Mouse (Mus musculus) lung, adult 18-20 months (tissue): ENCODE results near the gene Ncstn.

ENCODE experiments used
- DNase-seq, 2 experiments: peaks; one replicate each; pipeline ENCODE4 v3.0.0; 2022; ENCODE audit warnings: mixed read lengths in 2 of 2

The Ncstn gene

DNA sequence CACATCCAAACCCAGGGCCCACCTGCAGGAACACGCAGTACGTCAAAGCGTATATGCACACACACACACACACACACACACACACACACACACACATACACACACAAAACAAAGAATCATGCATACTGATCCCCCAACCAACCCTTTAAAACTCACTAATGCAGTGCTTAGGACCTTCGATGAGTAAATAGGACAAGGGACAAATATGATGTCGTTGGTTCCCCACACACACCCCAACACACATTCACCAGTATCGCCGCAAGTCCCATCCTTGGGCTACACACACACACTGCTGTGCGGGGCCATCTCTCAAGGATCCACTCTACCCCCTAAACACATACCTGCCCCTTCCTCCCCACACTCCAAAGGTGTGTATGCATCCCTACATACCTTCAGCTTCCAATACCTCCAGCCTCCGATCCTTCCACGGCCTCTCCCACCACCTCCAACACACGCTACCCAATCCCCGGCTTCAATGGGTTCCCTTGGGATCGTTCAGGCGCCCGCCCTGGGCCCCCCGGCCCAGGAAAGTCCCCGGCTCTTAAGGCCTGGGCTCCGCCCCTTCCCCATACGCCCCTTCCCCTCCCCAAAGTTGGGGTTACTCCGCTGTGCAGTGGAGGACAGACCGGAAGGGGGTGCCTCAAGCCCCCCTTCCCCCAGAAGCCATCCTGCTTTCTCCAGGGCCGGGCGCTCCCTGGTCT, 56.2 kb downstream of the Ncstn start:
- no peak for DNase-seq

DNA sequence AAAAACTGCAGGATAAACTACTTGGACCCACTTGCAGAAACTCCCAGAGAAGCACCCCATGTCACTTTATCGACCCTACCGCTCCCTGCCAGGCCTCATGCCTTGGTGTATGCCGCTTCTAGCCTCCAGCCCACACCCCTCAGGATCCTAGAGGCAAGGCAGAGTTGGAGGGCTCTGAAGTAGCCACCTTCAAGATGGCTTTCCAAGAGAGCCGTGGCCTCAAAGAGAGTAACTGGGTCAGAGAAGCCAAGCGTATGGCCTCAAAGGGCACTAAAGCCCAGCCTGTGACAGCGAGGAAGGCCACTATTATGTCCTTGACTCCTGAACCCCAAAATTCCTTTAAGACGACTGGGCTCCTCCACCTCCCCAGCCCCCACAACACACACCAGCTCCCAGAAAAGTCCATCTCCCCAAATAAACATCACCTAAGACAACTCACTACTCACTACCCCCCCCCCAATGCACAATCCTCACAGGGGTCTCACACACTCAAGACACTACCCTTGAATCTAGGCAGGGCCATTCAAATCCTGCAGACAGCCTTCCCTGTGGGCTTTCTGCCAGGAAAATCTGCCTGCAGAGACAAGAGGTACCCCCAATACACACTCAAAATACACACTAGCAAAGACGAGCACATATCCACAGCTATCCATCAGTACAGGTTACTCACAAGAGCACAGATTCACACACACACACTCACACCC, 57.2 kb downstream of the Ncstn start:
- DNase-seq = no peak

- no peak for DNase-seq
Observed at GRCm38 (mm10) chr1:172024140-172024895, 58.3 kb downstream of the Ncstn start.

DNA sequence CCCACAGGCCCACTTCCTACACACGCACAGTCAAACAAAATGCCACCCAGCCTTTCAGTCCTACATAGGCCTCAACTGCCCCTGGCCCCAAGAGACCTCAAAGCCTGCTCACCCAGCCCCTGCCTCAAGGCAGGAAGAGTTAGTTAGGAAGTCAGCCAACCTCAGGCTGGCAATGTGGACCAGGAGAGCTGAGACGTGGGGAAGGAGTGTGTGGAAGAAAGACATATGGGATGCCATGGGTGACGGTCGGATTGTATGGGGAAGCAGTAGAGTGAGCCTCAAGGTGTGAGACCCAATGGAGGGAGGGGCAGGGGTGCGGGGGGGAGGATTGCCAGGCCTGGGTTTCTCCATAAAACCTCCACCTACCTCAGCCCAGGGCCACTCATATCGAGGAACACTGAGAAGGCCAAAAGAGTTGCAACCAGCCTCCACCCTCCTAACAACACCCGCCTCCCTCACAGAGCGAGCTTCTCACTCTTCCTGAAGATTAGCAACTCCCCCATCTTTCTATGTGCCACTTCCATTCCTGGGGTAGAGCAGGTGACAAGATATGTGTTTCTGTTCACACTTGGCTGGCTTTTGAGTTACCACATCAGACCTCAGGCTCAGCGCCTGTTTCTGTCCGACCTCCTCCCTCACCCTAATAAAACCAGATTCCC, 62.6 kb downstream of the Ncstn start:
- DNase-seq = no peak

- peak in 1 of 2 experiments; percentile 13 for DNase-seq
Observed at GRCm38 (mm10) chr1:172019339-172019738, 63.3 kb downstream of the Ncstn start.

- DNase-seq = no peak
Observed at GRCm38 (mm10) chr1:172018336-172019311, 64.0 kb downstream of the Ncstn start.

DNA sequence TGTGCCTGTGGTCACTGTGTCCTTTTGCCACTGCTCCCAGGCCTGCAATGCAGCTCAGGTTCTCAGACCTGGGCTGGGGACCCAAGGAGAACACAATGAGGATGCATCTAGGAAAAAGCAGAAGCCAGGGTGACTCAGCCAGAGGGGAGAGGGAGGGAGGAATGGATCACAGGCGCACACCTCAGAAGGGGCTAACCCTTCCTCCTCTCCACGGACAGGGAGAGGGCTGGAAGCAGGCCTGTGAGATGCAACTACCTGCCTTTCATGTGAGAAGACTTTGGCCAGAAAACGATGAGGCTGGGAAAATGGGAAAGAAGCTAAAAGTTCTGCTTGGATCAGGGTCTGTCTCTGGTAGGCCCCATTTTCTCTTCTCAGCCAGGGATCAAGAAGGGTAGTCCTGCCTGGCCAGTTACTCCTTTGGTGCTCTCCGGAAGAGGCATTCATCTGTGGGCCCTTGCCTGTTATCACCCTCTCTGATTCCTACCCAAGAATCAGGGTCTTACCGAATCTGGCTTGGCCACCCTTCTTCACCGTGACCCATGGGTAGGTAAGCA, 65.0 kb downstream of the Ncstn start:
- DNase-seq = no peak

DNA sequence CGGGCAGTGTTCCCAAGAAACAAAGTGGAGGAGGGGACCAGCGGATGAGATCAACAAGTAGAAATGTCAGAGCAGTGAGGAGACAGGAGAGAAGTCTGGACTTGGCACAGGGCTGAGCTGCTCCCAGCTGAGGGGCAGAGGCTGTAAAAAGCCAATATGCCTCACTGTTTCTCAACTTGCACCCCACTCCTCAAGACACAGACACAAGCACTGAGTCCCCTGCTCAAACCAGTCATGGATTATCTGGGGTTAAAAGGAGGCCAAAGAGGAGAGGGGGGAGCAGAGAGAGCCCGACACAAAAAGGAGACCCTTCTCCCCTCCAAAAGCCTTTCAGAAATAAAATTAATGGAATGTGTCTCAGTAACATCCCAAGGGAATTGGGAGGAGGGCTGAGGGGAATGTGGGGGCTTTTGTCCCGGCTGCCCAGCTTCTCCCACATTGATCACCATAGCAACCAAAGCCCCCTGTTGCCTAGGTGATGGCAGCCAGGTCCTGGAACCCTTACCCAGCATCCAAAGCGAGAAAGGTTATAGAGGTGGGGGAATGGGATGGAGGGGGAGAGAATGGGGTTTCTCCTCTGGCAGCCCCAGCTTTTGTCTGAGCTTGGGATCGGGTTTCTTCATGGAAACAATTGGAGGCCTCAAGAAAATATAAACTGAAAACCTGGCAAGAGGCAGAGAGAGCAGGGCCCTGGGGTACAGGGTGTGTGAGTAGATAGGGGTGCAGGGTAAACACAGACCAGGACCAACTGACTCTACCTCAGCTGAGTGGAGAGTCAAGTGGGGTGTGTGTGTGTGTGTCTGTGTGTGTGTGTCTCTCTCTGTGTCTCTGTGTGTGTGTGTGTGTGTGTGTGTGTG, 65.7 kb downstream of the Ncstn start:
- no peak for DNase-seq

- no peak for DNase-seq
Observed at GRCm38 (mm10) chr1:172016031-172016430, 66.6 kb downstream of the Ncstn start.
